Mouse (Mus musculus) MEL (cell line): Measurements from ENCODE around the gene Bmp8b. TPM values are rescaled to one million over a fixed set of nuclear protein-coding genes. Genes with fewer than 3 reads are reported as not detected.
"Not testable (repeated sequence)": the region's sequence is repeated elsewhere in the genome, so short reads cannot be mapped to it uniquely, and the experiment has no call there.

Experiments used
- DNase-seq: peaks from one replicate; pipeline ENCODE4 v3.0.0; 2011; ENCODE audit warnings: low read depth, low spot score
- H3K27ac ChIP-seq: 2 replicates; pipeline ENCODE4 v1.5.1; 2012; ENCODE audit warnings: low read depth, mild to moderate bottlenecking, control low read depth, low read length, moderate library complexity; ENCODE audit not compliant: control insufficient read depth
- H3K27me3 ChIP-seq, 2 experiments: fragments of 150-350 bp in 1 of 2; sonication (generic) in 1 of 2; 2 replicates each; pipeline ENCODE4 v1.6.1; 2012; ENCODE audit warnings: low read length in 2 of 2, mild to moderate bottlenecking in 2 of 2, improper control_type of control experiment in 1 of 2, moderate library complexity in 1 of 2; ENCODE audit not compliant: insufficient read depth in 2 of 2, control insufficient read depth in 1 of 2
- H3K36me3 ChIP-seq, 2 experiments: 2 replicates each; pipeline ENCODE4 v1.6.1; 2012 to 2014; ENCODE audit warnings: low read length in 2 of 2, improper control_type of control experiment in 1 of 2, inconsistent platforms in 1 of 2, mild to moderate bottlenecking in 1 of 2; ENCODE audit not compliant: insufficient read depth in 2 of 2, control insufficient read depth in 1 of 2
- H3K4me1 ChIP-seq, 2 experiments: fragments of 150-350 bp in 1 of 2; sonication (generic) in 1 of 2; 2 replicates each; pipeline ENCODE4 v1.6.1; 2012; ENCODE audit warnings: low read length in 2 of 2, improper control_type of control experiment in 1 of 2, mild to moderate bottlenecking in 1 of 2; ENCODE audit not compliant: insufficient read depth in 2 of 2, control insufficient read depth in 1 of 2
- H3K4me3 ChIP-seq, 2 experiments: fragments of 150-350 bp in 1 of 2; sonication (generic) in 1 of 2; 2 replicates each; pipeline ENCODE4 v1.5.1; 2012; ENCODE audit warnings: low read depth in 2 of 2, low read length in 2 of 2, mild to moderate bottlenecking in 2 of 2, moderate library complexity in 2 of 2, control low read depth in 1 of 2, improper control_type of control experiment in 1 of 2; ENCODE audit not compliant: control insufficient read depth in 1 of 2, insufficient read depth in 1 of 2
- H3K79me2 ChIP-seq: 2 replicates; pipeline ENCODE4 v1.6.1; 2012; ENCODE audit warnings: mild to moderate bottlenecking, low read length, moderate library complexity; ENCODE audit not compliant: control insufficient read depth, poor library complexity, insufficient read depth
- H3K9ac ChIP-seq: 2 replicates; pipeline ENCODE4 v1.6.1; 2012; ENCODE audit warnings: low read depth, mild to moderate bottlenecking, control low read depth, low read length, moderate library complexity; ENCODE audit not compliant: control insufficient read depth, poor library complexity, severe bottlenecking
- H3K9me3 ChIP-seq: fragments of 150-350 bp; sonication (generic); replicated peaks from 2 replicates; pipeline ENCODE4 v1.6.1; 2012; ENCODE audit warnings: mild to moderate bottlenecking, low read length, improper control_type of control experiment, moderate library complexity; ENCODE audit not compliant: insufficient read depth
- E2F4 ChIP-seq: IDR thresholded peaks from 2 replicates; pipeline ENCODE4 v1.6.1; 2011; ENCODE audit warnings: low read depth, low read length, improper control_type of control experiment, borderline replicate concordance
- ETS1 ChIP-seq: IDR thresholded peaks from 2 replicates; pipeline ENCODE4 v1.6.1; 2012; ENCODE audit warnings: low read depth, mild to moderate bottlenecking, inconsistent platforms, low read length, improper control_type of control experiment, moderate library complexity
- HCFC1 ChIP-seq: IDR thresholded peaks from 2 replicates; pipeline ENCODE4 v1.6.1; 2012; ENCODE audit warnings: low read depth, mild to moderate bottlenecking, inconsistent platforms, low read length, improper control_type of control experiment, moderate library complexity
- KAT2A ChIP-seq: conservative IDR thresholded peaks from 2 replicates; pipeline ENCODE4 v1.6.1; 2012; ENCODE audit warnings: low read depth, low read length, improper control_type of control experiment, inconsistent platforms
- MAFK ChIP-seq: IDR thresholded peaks from 2 replicates; pipeline ENCODE4 v1.6.1; 2011; ENCODE audit warnings: low read depth, mild to moderate bottlenecking, low read length, improper control_type of control experiment, borderline replicate concordance
- MAX ChIP-seq: IDR thresholded peaks from 2 replicates; pipeline ENCODE4 v1.6.1; 2011; ENCODE audit warnings: low read length, improper control_type of control experiment
- MXI1 ChIP-seq: IDR thresholded peaks from 2 replicates; pipeline ENCODE4 v1.6.1; 2011; ENCODE audit warnings: mild to moderate bottlenecking, low read depth, low read length, improper control_type of control experiment
- NRF1 ChIP-seq: IDR thresholded peaks from 2 replicates; pipeline ENCODE4 v1.6.1; 2014; ENCODE audit warnings: low read depth, mild to moderate bottlenecking, inconsistent platforms, low read length, improper control_type of control experiment, moderate library complexity; ENCODE audit not compliant: poor library complexity, insufficient read depth, severe bottlenecking
- POLR2A ChIP-seq, 2 experiments: IDR thresholded peaks; 2 replicates each; pipeline ENCODE4 v1.6.1; 2011 to 2012; ENCODE audit warnings: low read length in 2 of 2, mild to moderate bottlenecking in 2 of 2, control low read depth in 1 of 2, improper control_type of control experiment in 1 of 2, low read depth in 1 of 2, moderate library complexity in 1 of 2; ENCODE audit not compliant: control insufficient read depth in 1 of 2, insufficient read depth in 1 of 2, poor library complexity in 1 of 2
- RAD21 ChIP-seq: IDR thresholded peaks from 2 replicates; pipeline ENCODE4 v1.6.1; 2011; ENCODE audit warnings: mild to moderate bottlenecking, low read depth, low read length, improper control_type of control experiment
- RCOR1 ChIP-seq: IDR thresholded peaks from 2 replicates; pipeline ENCODE4 v1.6.1; 2012; ENCODE audit warnings: low read depth, mild to moderate bottlenecking, inconsistent platforms, low read length, improper control_type of control experiment
- SMC3 ChIP-seq: IDR thresholded peaks from 2 replicates; pipeline ENCODE4 v1.6.1; 2011; ENCODE audit warnings: low read depth, low read length, improper control_type of control experiment
- TAL1 ChIP-seq: IDR thresholded peaks from 2 replicates; pipeline ENCODE4 v1.6.1; 2012; ENCODE audit warnings: mild to moderate bottlenecking, inconsistent platforms, low read length, moderate library complexity, mixed read lengths
- TCF12 ChIP-seq: IDR thresholded peaks from 2 replicates; pipeline ENCODE4 v1.6.1; 2014; ENCODE audit warnings: low read depth, mild to moderate bottlenecking, inconsistent platforms, low read length, improper control_type of control experiment, moderate library complexity
- UBTF ChIP-seq: IDR thresholded peaks from 2 replicates; pipeline ENCODE4 v1.6.1; 2012; ENCODE audit warnings: low read depth, mild to moderate bottlenecking, inconsistent platforms, low read length, improper control_type of control experiment, moderate library complexity, borderline replicate concordance; ENCODE audit not compliant: insufficient read depth
- USF1 ChIP-seq: IDR thresholded peaks from 2 replicates; pipeline ENCODE4 v1.6.1; 2014; ENCODE audit warnings: low read depth, mild to moderate bottlenecking, inconsistent platforms, low read length, improper control_type of control experiment, moderate library complexity
- ZKSCAN1 ChIP-seq: IDR thresholded peaks from 2 replicates; pipeline ENCODE4 v1.6.1; 2012; ENCODE audit warnings: low read depth, mild to moderate bottlenecking, inconsistent platforms, low read length, improper control_type of control experiment, moderate library complexity
- ZMIZ1 ChIP-seq: IDR thresholded peaks from 2 replicates; pipeline ENCODE4 v1.6.1; 2012; ENCODE audit warnings: low read depth, mild to moderate bottlenecking, inconsistent platforms, low read length, improper control_type of control experiment, moderate library complexity
- polyA plus RNA-seq, 2 experiments: library from polyadenylated mRNA; stranded (reverse) in 1 of 2; unstranded in 1 of 2; fragments of >175 nt in 1 of 2; fragments of >200 nt in 1 of 2; gene quantifications; 2 replicates each; pipeline versions ENCODE4 v1.2.1 to v1.2.4; 2012; ENCODE audit warnings: low replicate concordance in 2 of 2, low read depth in 1 of 2; ENCODE audit not compliant: insufficient read length in 2 of 2, insufficient read depth in 1 of 2, missing spikeins in 1 of 2
- total RNA-seq: library from RNA; depleted of rRNA; stranded (reverse); fragments of 300-350 nt; gene quantifications from 2 replicates; pipeline ENCODE4 v1.2.3, GENCODE M21; 2012

Bmp8b gene
- total and polyA plus RNA-seq, 3 experiments: 0.06 to 0.08 TPM; not detected in 1

DNA sequence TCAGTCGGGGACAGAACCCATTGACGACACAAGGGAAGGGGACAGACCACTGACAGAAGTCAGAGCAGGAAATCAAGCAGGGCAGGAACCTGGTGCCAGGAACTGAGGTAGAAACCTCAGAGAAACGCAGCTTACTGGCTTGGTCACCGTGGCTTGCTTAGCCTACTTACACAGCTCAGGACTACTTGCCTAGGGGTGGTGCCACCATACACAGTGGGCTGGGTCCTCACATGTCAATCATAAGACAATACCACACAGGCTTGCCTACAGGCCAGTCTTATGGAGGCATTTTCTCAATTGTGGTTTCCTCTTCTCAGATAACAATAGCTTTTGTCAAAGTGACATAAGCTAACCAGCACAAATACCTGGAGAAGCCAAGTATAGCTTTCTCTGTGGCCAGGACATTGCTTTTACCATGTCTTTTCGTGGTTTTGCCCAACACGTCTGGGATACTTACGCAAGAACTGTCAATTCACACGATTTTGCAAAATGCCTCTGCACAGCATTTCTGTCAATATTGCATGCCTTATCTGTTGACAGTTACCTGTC, 7.3 kb downstream of the Bmp8b start (continued):
- TF ChIP-seq TCF12: no peak
- TF ChIP-seq E2F4: no peak
- TF ChIP-seq, all 39 proteins: peak for 0

- DNase-seq, H3K4me1 ChIP-seq, H3K27ac ChIP-seq, H3K27me3 ChIP-seq, H3K9ac ChIP-seq, H3K9me3 ChIP-seq, H3K4me3 ChIP-seq, H3K79me2 ChIP-seq, H3K36me3 ChIP-seq: not testable (repeated sequence)
Measured at GRCm38 (mm10) chr4:123114651-123115050, 9.7 kb downstream of the Bmp8b start.

DNA sequence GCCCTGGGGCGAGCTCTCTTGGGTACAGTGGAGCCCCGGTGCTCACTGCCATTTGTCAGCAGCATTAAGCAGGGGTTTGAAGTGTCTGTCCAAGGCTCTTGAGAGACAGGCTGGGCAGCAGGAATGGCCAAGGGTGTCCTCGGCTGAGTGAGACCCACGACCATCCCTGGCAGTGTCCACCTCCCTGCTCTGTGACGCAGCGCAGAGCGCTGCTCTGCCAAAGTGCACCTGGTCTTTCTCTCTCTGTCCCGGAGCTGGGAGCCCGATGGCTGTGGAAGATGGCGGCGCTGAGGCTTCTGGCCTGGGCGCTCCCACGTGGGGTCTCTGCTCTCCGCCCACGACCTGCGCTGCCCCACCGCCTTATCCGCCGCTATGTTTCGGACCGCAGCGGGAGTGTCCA, 11.0 kb downstream of the Bmp8b start, which contains the start of gene Oxct2b:
TSS of gene Oxct2b (plus strand) at position 256 of the 400 bp plus-strand sequence.
- DNase-seq: no peak
- H3K4me1 ChIP-seq: no peaks in the 10 kb centered on the region
- no peak within 1 kb of the TSS for H3K4me3 ChIP-seq
- H3K9ac ChIP-seq: no peak within 1 kb of the TSS
- H3K27me3 ChIP-seq: no peaks in the 10 kb centered on the region
- H3K79me2 ChIP-seq: no peaks in the 10 kb centered on the region
- H3K27ac ChIP-seq: no peak within 1 kb of the TSS
- TF ChIP-seq POLR2A (IDR thresholded peaks at IDR 0.05; ENCODE audit: control insufficient read depth in 1 of 2, insufficient read depth in 1 of 2, low read depth in 1 of 2, low read length in 2 of 2, poor library complexity in 1 of 2) (no peak), MAX (no peak), NRF1 (no peak), ZKSCAN1 (no peak), MXI1 (no peak), TAL1 (no peak), UBTF (no peak), MAFK (no peak), ETS1 (no peak), RAD21 (no peak), USF1 (no peak), ZMIZ1 (no peak), HCFC1 (no peak), KAT2A (no peak), RCOR1 (no peak), E2F4 (no peak), SMC3 (no peak)
- no peaks in the 10 kb centered on the region for H3K9me3 ChIP-seq
- no peaks in the 10 kb centered on the region for H3K36me3 ChIP-seq

DNA sequence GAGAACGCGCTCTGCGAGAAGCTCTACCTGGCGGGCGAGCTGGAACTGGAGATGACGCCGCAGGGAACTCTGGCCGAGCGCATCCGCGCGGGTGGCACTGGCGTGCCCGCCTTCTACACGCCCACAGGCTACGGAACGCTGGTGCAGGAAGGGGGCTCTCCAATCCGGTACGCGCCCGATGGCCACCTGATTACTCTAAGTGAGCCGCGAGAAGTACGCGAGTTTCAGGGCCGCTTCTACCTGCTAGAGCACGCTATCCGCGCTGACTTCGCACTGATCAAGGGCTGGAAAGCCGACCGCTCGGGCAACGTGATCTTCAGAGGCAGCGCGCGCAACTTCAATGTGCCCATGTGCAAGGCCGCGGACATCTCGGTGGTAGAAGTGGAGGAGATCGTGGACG, 11.7 kb downstream of the Bmp8b start:
- DNase-seq, H3K4me3 ChIP-seq: not testable (repeated sequence)

More for the DNA sequence above, 11.7 kb downstream of the Bmp8b start:
- H3K9ac ChIP-seq, H3K36me3 ChIP-seq, H3K9me3 ChIP-seq, H3K27me3 ChIP-seq, H3K27ac ChIP-seq, H3K4me1 ChIP-seq, H3K79me2 ChIP-seq: not testable (repeated sequence)
